Mouse (Mus musculus) monocyte, adult 5-6 weeks (primary cell): ENCODE data around the gene Olfr825. TPM values are rescaled to one million over a fixed set of nuclear protein-coding genes. Genes with fewer than 3 reads are reported as not detected.
"Not testable (repeated sequence)": the region's sequence is repeated elsewhere in the genome, so short reads cannot be mapped to it uniquely, and the experiment has no call there.

Experiments used
- ATAC-seq: fragments of 153-309, 156-312 bp; replicated peaks from 2 replicates; pipeline ENCODE4 v1.8.0; 2017; ENCODE audit warnings: mild to moderate bottlenecking; ENCODE audit not compliant: low TSS enrichment, insufficient number of reproducible peaks, severe bottlenecking, poor library complexity, low FRiP score
- total RNA-seq: library from RNA; stranded (forward); fragments of 200-1000, 200-491, 200-594 nt; gene quantifications from 3 replicates; pipeline ENCODE4 v1.2.3, GENCODE M21; 2017

Olfr825 gene
- total RNA-seq, result not detected in 3 replicates

GRCm38 (mm10) chr10:130166666-130167065 lies at the start of gene Olfr825:
Gene Olfr825, minus strand, starts transcription at chr10:130166766.
- ATAC-seq, result no peak

- ATAC-seq, result no peak
Measured at GRCm38 (mm10) chr10:130214303-130214702, 47.7 kb upstream of the Olfr825 start, which contains the start of gene Olfr827. Gene Olfr827, minus strand, starts transcription at chr10:130214403.

GRCm38 (mm10) chr10:130184086-130184485 lies 17.5 kb upstream of the Olfr825 start, which contains the start of gene Olfr826:
Gene Olfr826, minus strand, starts transcription at chr10:130184186.
- ATAC-seq, result no peak

GRCm38 (mm10) chr10:130165196-130165595 lies 1.4 kb downstream of the Olfr825 start:
- ATAC-seq, result no peak

GRCm38 (mm10) chr10:130144121-130144520 lies 22.4 kb downstream of the Olfr825 start:
- ATAC-seq, result no peak

GRCm38 (mm10) chr10:130142481-130142880 lies 24.1 kb downstream of the Olfr825 start:
- ATAC-seq, result not testable (repeated sequence)

GRCm38 (mm10) chr10:130134811-130135210 lies 31.8 kb downstream of the Olfr825 start:
- ATAC-seq, result no peak

GRCm38 (mm10) chr10:130129900-130130299 lies 36.7 kb downstream of the Olfr825 start, which contains the start of gene Olfr824:
Gene Olfr824, minus strand, starts transcription at chr10:130130000.
- ATAC-seq, result not testable (repeated sequence)

GRCm38 (mm10) chr10:130116045-130116444 lies 50.5 kb downstream of the Olfr825 start:
- ATAC-seq, result not testable (repeated sequence)

- ATAC-seq, result not testable (repeated sequence)
Measured at GRCm38 (mm10) chr10:130115283-130115682, 51.3 kb downstream of the Olfr825 start, which contains the start of gene Olfr823. Gene Olfr823, minus strand, starts transcription at chr10:130115383.

Other genes with a start within 250 kb of the Olfr825 start
- not detected in 3 replicates for gene Olfr818, start 217.7 kb downstream of the Olfr825 start, total RNA-seq
- gene Olfr819, start 199.5 kb downstream of the Olfr825 start, total RNA-seq, result not detected in 3 replicates
- gene Olfr247, start 190.6 kb downstream of the Olfr825 start, total RNA-seq, result not detected in 3 replicates
- gene Gm10310, start 181.7 kb downstream of the Olfr825 start, total RNA-seq, result not detected in 3 replicates
- not detected in 3 replicates for gene Olfr820, start 154.1 kb downstream of the Olfr825 start, total RNA-seq
- not detected in 3 replicates for gene Olfr821, start 136.4 kb downstream of the Olfr825 start, total RNA-seq
- not detected in 3 replicates for gene Olfr822, start 95.6 kb downstream of the Olfr825 start, total RNA-seq
- gene Olfr823, start 51.4 kb downstream of the Olfr825 start, total RNA-seq, result not detected in 3 replicates
- not detected in 3 replicates for gene Olfr824, start 36.8 kb downstream of the Olfr825 start, total RNA-seq
- not detected in 3 replicates for gene Olfr826, start 17.4 kb upstream of the Olfr825 start, total RNA-seq
- not detected in 3 replicates for gene Olfr827, start 47.6 kb upstream of the Olfr825 start, total RNA-seq
- gene Neurod4, start 113.5 kb upstream of the Olfr825 start, total RNA-seq, result 0.68 TPM in 1 of 3 replicates, not detected in the others
- 26.6 to 78.3 TPM (median 40.3 TPM) in 3 replicates for gene Tespa1, start 156.1 kb upstream of the Olfr825 start, total RNA-seq
- gene Vmn2r84, start 227.6 kb upstream of the Olfr825 start, total RNA-seq, result 0.19 TPM in 1 of 3 replicates, not detected in the others